Mouse (Mus musculus) myocyte (in vitro differentiated cells): ENCODE measurements around the gene Gm17571. TPM values are rescaled to one million over a fixed set of nuclear protein-coding genes. Genes with fewer than 3 reads are reported as not detected.

Experiments
- H3K27me3 ChIP-seq: one replicate; pipeline ENCODE4 v1.6.1; 2011; ENCODE audit not compliant: control insufficient read depth, insufficient read depth, insufficient read length
- H3K36me3 ChIP-seq: one replicate; pipeline ENCODE4 v1.6.1; 2011; ENCODE audit not compliant: control insufficient read depth, insufficient read depth
- H3K4me2 ChIP-seq: one replicate; pipeline ENCODE4 v1.6.1; 2011; ENCODE audit warnings: low read depth, control low read depth
- H3K4me3 ChIP-seq: one replicate; pipeline ENCODE4 v1.5.1; 2011; ENCODE audit warnings: mild to moderate bottlenecking, control low read depth, moderate library complexity
- H3K79me2 ChIP-seq: one replicate; pipeline ENCODE4 v1.6.1; 2011; ENCODE audit not compliant: control insufficient read depth, insufficient read depth
- H3ac ChIP-seq: one replicate; pipeline ENCODE4 v1.6.1; 2011; ENCODE audit not compliant: control insufficient read depth, insufficient read length
- CEBPB ChIP-seq: IDR thresholded peaks from 2 replicates; pipeline ENCODE4 v1.6.1; 2011; ENCODE audit warnings: mild to moderate bottlenecking, moderate library complexity; ENCODE audit not compliant: poor library complexity, insufficient read depth, severe bottlenecking
- E2F4 ChIP-seq: IDR thresholded peaks from one replicate; pipeline ENCODE4 v1.6.1; 2011; ENCODE audit warnings: mild to moderate bottlenecking, control low read depth, moderate library complexity; ENCODE audit not compliant: insufficient read depth
- MAX ChIP-seq: IDR thresholded peaks from one replicate; pipeline ENCODE4 v1.6.1; 2011; ENCODE audit warnings: low read depth, mild to moderate bottlenecking, control low read depth
- MYOD1 ChIP-seq, 3 experiments: IDR thresholded peaks; one replicate each; pipeline ENCODE4 v1.6.1; 2011; ENCODE audit warnings: control low read depth in 2 of 3, low read depth in 2 of 3, mild to moderate bottlenecking in 2 of 3, moderate library complexity in 1 of 3; ENCODE audit not compliant: insufficient read length in 2 of 3, control insufficient read depth in 1 of 3
- MYOG ChIP-seq, 3 experiments: IDR thresholded peaks; one replicate each; pipeline ENCODE4 v1.6.1; 2011; ENCODE audit warnings: control low read depth in 2 of 3, low read depth in 2 of 3, mild to moderate bottlenecking in 2 of 3; ENCODE audit not compliant: insufficient read length in 2 of 3, control insufficient read depth in 1 of 3, insufficient read depth in 1 of 3
- POLR2A ChIP-seq: IDR thresholded peaks from one replicate; pipeline ENCODE4 v1.6.1; 2011; ENCODE audit warnings: low read depth, mild to moderate bottlenecking, control low read depth, moderate library complexity; ENCODE audit not compliant: insufficient read length
- POLR2AphosphoS2 ChIP-seq: IDR thresholded peaks from one replicate; pipeline ENCODE4 v1.6.1; 2011; ENCODE audit warnings: low read depth, control low read depth; ENCODE audit not compliant: insufficient read length
- REST ChIP-seq: IDR thresholded peaks from one replicate; pipeline ENCODE4 v1.6.1; 2011; ENCODE audit warnings: mild to moderate bottlenecking, control low read depth, moderate library complexity; ENCODE audit not compliant: insufficient read depth, insufficient read length
- SRF ChIP-seq: IDR thresholded peaks from one replicate; pipeline ENCODE4 v1.6.1; 2011; ENCODE audit warnings: low read depth; ENCODE audit not compliant: control insufficient read depth, insufficient read length
- TCF12 ChIP-seq: IDR thresholded peaks from one replicate; pipeline ENCODE4 v1.6.1; 2011; ENCODE audit warnings: mild to moderate bottlenecking, control low read depth; ENCODE audit not compliant: poor library complexity, insufficient read depth, severe bottlenecking
- TCF3 ChIP-seq: IDR thresholded peaks from one replicate; pipeline ENCODE4 v1.6.1; 2011; ENCODE audit warnings: low read depth, control low read depth; ENCODE audit not compliant: insufficient read length
- USF1 ChIP-seq: IDR thresholded peaks from one replicate; pipeline ENCODE4 v1.6.1; 2011; ENCODE audit warnings: low read depth, mild to moderate bottlenecking, control low read depth, moderate library complexity
- polyA plus RNA-seq: library from polyadenylated mRNA; unstranded; fragments of >200 nt; fragmentation: generic; extraction: Trizol; gene quantifications from one replicate; pipeline ENCODE4 v1.2.1, GENCODE M21; 2012; ENCODE audit warnings: missing spikeins

Gene Gm17571
- polyA plus RNA-seq, 1 experiment, result not detected

DNA sequence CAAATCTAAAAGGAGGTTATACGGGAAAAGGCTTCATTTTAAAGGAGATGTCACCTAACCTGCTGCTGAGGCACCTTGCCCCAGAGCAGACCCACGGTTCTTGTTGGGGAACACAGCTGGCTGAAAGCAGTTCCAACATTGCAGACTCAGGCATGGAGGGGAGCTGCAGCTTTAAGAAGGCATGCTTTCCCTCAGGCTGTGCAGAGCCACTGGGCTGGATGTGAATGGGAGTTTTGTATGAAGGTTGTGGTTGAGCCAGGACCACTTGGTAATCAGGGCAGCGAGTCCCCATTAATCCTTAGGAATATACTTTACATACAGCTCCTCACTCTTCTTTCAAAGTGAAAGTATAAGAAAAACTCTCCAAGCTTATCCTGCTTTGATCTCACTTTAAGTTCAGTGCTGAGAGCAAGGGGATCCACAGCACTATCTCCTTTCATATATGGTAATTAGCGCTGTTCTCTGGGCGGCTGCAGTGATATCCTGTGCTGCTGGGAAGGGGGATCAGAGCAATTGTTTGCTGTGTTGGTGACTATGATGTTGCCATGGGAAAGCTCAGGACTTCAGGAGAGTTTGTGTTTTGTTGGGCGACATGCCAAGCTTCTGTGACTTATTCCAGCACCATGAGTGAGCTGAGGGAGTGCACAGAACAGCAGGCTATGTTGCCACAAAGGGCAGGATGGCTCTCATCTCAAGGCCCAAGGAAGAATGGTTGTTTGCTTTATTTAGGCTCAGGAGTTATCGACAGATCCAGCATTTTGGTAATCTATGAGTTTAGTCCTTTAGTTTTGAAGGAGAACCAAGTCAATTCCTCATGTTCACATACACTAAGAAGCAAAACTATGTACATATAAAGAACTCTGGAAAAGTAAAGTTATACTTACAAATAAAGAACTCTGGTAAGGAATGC, 21.3 kb downstream of the Gm17571 start:
- Histone ChIP-seq H3K4me3 (no peak overlapping the region), H3ac (no peak overlapping the region), H3K4me2 (peak overlapping the region; percentile 67), H3K36me3 (no peaks in the 10 kb centered on the region), H3K27me3 (no peaks in the 10 kb centered on the region), H3K79me2 (no peaks in the 10 kb centered on the region)
- TF ChIP-seq REST, result no peak
- TF ChIP-seq MYOG (IDR thresholded peaks at IDR 0.05; ENCODE audit: control insufficient read depth in 1 of 3, insufficient read depth in 1 of 3, insufficient read length in 2 of 3, low read depth in 2 of 3), result no peak
- no peak for TF ChIP-seq TCF12
- TF ChIP-seq TCF3, result no peak
- no peak for TF ChIP-seq POLR2A
- no peak for TF ChIP-seq MAX
- no peak for TF ChIP-seq MYOD1 (IDR thresholded peaks at IDR 0.05; ENCODE audit: control insufficient read depth in 1 of 3, insufficient read length in 2 of 3, low read depth in 2 of 3)
- TF ChIP-seq USF1, result no peak
- TF ChIP-seq E2F4, result no peak
- TF ChIP-seq CEBPB, result no peak
- TF ChIP-seq SRF, result no peak
- TF ChIP-seq POLR2AphosphoS2, result no peak

DNA sequence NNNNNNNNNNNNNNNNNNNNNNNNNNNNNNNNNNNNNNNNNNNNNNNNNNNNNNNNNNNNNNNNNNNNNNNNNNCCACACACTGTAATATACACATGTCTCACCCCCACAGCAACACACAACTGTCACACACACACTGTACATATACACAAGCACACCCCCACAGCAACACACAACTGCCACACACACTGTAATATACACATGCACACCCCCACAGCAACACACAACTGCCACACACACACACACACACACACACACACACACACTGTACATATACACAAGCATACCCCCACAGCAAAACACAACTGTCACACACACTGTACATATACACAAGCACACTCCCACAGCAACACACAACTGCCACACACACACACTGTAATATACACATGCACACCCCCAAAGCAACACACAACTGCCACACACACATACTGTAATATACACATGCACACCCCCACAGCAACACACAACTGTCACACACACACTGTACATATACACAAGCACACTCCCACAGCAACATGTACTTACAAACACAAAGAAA, 32.3 kb downstream of the Gm17571 start:
- no peak overlapping the region for H3K4me2 ChIP-seq
- no peaks in the 10 kb centered on the region for H3K27me3 ChIP-seq
- no peaks in the 10 kb centered on the region for H3K36me3 ChIP-seq
- TF ChIP-seq E2F4 (no peak), USF1 (no peak), MAX (no peak), CEBPB (no peak), MYOG (IDR thresholded peaks at IDR 0.05; ENCODE audit: control insufficient read depth in 1 of 3, insufficient read depth in 1 of 3, insufficient read length in 2 of 3, low read depth in 2 of 3) (no peak), POLR2A (no peak), POLR2AphosphoS2 (no peak), TCF3 (no peak), REST (no peak), TCF12 (no peak), MYOD1 (IDR thresholded peaks at IDR 0.05; ENCODE audit: control insufficient read depth in 1 of 3, insufficient read length in 2 of 3, low read depth in 2 of 3) (no peak), SRF (no peak)
- H3K4me3 ChIP-seq, result no peak overlapping the region
- H3ac ChIP-seq, result no peak overlapping the region
- H3K79me2 ChIP-seq, result no peaks in the 10 kb centered on the region

Other genes with a start within 250 kb of the Gm17571 start
- 1.9 TPM for gene Jrkl, start 200.9 kb downstream of the Gm17571 start, polyA plus RNA-seq
- gene Ccdc82, start 199.8 kb downstream of the Gm17571 start, polyA plus RNA-seq, result 2.1 TPM
- gene Maml2, start 148.8 kb downstream of the Gm17571 start, polyA plus RNA-seq, result 1.3 TPM